Mouse (Mus musculus) granulocyte monocyte progenitor cell, adult 5-6 weeks (primary cell): ENCODE data around the gene Gtf2f2. TPM values are rescaled to one million over a fixed set of nuclear protein-coding genes. Genes with fewer than 3 reads are reported as not detected.
"Not testable (repeated sequence)": the region's sequence is repeated elsewhere in the genome, so short reads cannot be mapped to it uniquely, and the experiment has no call there.

ENCODE experiments used
- ATAC-seq: replicated peaks from 2 replicates; pipeline ENCODE4 v1.8.0; 2016; ENCODE audit warnings: mild to moderate bottlenecking, moderate TSS enrichment, inconsistent platforms; ENCODE audit not compliant: poor library complexity, severe bottlenecking
- total RNA-seq, 2 experiments: library from RNA; stranded (forward) in 1 of 2; stranded (reverse) in 1 of 2; fragments of 200-712, 200-1000 nt in 1 of 2; fragments of >200 nt in 1 of 2; fragmentation: Nextera tagmentation in 1 of 2; gene quantifications; 2 replicates each; pipeline ENCODE4 v1.2.3; 2014 to 2017

The Gtf2f2 gene
- total RNA-seq, 2 experiments from 2014 or later = 55.9 to 98.2 TPM

GRCm38 (mm10) chr14:75934359-75934758, 76.3 kb downstream of the Gtf2f2 start:
- ATAC-seq = peak; percentile 53; the same call in 1 of the 2 replicates

- ATAC-seq = peak; percentile 48; the same call in 1 of the 2 replicates
Measured at GRCm38 (mm10) chr14:75931266-75931665, 79.4 kb downstream of the Gtf2f2 start.

- ATAC-seq = not testable (repeated sequence)
Measured at GRCm38 (mm10) chr14:75929713-75930112, 81.0 kb downstream of the Gtf2f2 start.

GRCm38 (mm10) chr14:75923314-75924052, 87.2 kb downstream of the Gtf2f2 start:
- no peak for ATAC-seq

- ATAC-seq = no peak
Measured at GRCm38 (mm10) chr14:75912665-75913064, 98.0 kb downstream of the Gtf2f2 start.

GRCm38 (mm10) chr14:75911968-75912367, 98.7 kb downstream of the Gtf2f2 start:
- ATAC-seq = no peak

- ATAC-seq = peak; percentile 70
Measured at GRCm38 (mm10) chr14:75906931-75907330, 103.7 kb downstream of the Gtf2f2 start.

- peak; percentile 74 for ATAC-seq
Measured at GRCm38 (mm10) chr14:75904972-75905371, 105.7 kb downstream of the Gtf2f2 start.

GRCm38 (mm10) chr14:75903131-75903530, 107.5 kb downstream of the Gtf2f2 start:
- ATAC-seq = no peak

- ATAC-seq = no peak
Measured at GRCm38 (mm10) chr14:75902013-75902412, 108.7 kb downstream of the Gtf2f2 start.

- ATAC-seq = no peak
Measured at GRCm38 (mm10) chr14:75900793-75901499, 109.7 kb downstream of the Gtf2f2 start.

- peak; percentile 82 for ATAC-seq
Measured at GRCm38 (mm10) chr14:75899566-75899965, 111.1 kb downstream of the Gtf2f2 start.

- ATAC-seq = no peak
Measured at GRCm38 (mm10) chr14:75892118-75892517, 118.5 kb downstream of the Gtf2f2 start.

GRCm38 (mm10) chr14:75883873-75884272, 126.8 kb downstream of the Gtf2f2 start:
- no peak for ATAC-seq

- ATAC-seq = no peak
Measured at GRCm38 (mm10) chr14:75883330-75883729, 127.3 kb downstream of the Gtf2f2 start.

GRCm38 (mm10) chr14:75881856-75882255, 128.8 kb downstream of the Gtf2f2 start:
- ATAC-seq = no peak

GRCm38 (mm10) chr14:75878980-75879379, 131.7 kb downstream of the Gtf2f2 start:
- no peak for ATAC-seq

- peak; percentile 43; the same call in 1 of the 2 replicates for ATAC-seq
Measured at GRCm38 (mm10) chr14:75877297-75877696, 133.4 kb downstream of the Gtf2f2 start.

- ATAC-seq = peak; percentile 41
Measured at GRCm38 (mm10) chr14:75876320-75877043, 134.2 kb downstream of the Gtf2f2 start.

GRCm38 (mm10) chr14:75873612-75874011, 137.1 kb downstream of the Gtf2f2 start:
- ATAC-seq = peak; percentile 78

GRCm38 (mm10) chr14:75871750-75872149, 138.9 kb downstream of the Gtf2f2 start:
- ATAC-seq = no peak
